8 mouse cellular contexts compared by ENCODE assay signal in genomic region chr5:23418797-23419595, GRCm38 (mm10). TPM values are rescaled to one million over a fixed set of nuclear protein-coding genes. Genes with fewer than 3 reads are reported as not detected.
DNase-seq lines count a peak whose midpoint lies in the region; ATAC-seq and TF ChIP-seq lines count a peak whose summit lies in the region.

No protein-coding gene starts in this region.

- 0 out of 2 replicates have a peak overlapping the region, but pooled peaks have one; percentile 63 for H3K9ac ChIP-seq in ES-E14 (ENCODE audit: insufficient read depth, low read depth, low read length, poor library complexity, severe bottlenecking)
- H3K9ac ChIP-seq in forebrain, postnatal 0 days = peak overlapping the region; percentile 87
- peak overlapping the region; percentile 85 for H3K9ac ChIP-seq in liver, embryonic 14.5 days (replicated peaks)
- H3K9ac ChIP-seq in stomach, postnatal 0 days (ENCODE audit: low read length) = peak overlapping the region; percentile 76

- intact Hi-C loops in gastrocnemius, adult 2 months (cut with DNase I) = loop anchor here (1.0 kb wide), 1 partner anchor 13 kb away; no protein-coding TSS in a partner anchor
- intact Hi-C loops in left cerebral cortex, postnatal 25 days (cut with DNase I) = loop anchor here (2.0 kb wide), 1 partner anchor 14 kb away; no protein-coding TSS in a partner anchor

- peak overlapping the region; percentile 97 for H3K27ac ChIP-seq in gastrocnemius, adult 2 months
- no peak overlapping the region; the same call in 1 of the 2 replicates for H3K27ac ChIP-seq in ES-E14 (ENCODE audit: insufficient read depth, low read depth, low read length, poor library complexity, severe bottlenecking)
- peak overlapping the region; percentile 99 for H3K27ac ChIP-seq in forebrain, postnatal 0 days (ENCODE audit: low read depth, low read length)
- peak overlapping the region; percentile 76 for H3K27ac ChIP-seq in liver, embryonic 14.5 days
- H3K27ac ChIP-seq in stomach, postnatal 0 days (replicated peaks) = peak overlapping the region; percentile 99

- peak overlapping the region; percentile 87 for H3K4me3 ChIP-seq in gastrocnemius, adult 2 months
- peak overlapping the region; percentile 58 to 84 for H3K4me3 ChIP-seq in ES-E14 (ENCODE audit: insufficient read depth in 1 of 2, low read depth in 1 of 2, low read length in 2 of 2, poor library complexity in 1 of 2, severe bottlenecking in 1 of 2)
- H3K4me3 ChIP-seq in forebrain, postnatal 0 days (ENCODE audit: low read depth, low read length) = peak overlapping the region; percentile 59
- peak overlapping the region; percentile 87 to 100 for H3K4me3 ChIP-seq in liver, embryonic 14.5 days (ENCODE audit: insufficient read depth in 1 of 2, low read depth in 2 of 2, low read length in 2 of 2)
- peak overlapping the region; percentile 66 for H3K4me3 ChIP-seq in stomach, postnatal 0 days (ENCODE audit: low read depth, low read length)

- DNase-seq in gastrocnemius, adult 2 months = no peak
- DNase-seq in gastrocnemius, postnatal 10 days = no peak
- DNase-seq in ES-E14 (ENCODE audit: low read depth, low spot score) = no peak
- peak; percentile 48 for DNase-seq in forebrain, postnatal 0 days
- DNase-seq in liver, embryonic 14.5 days (ENCODE audit: low read depth in 3 of 3, low spot score in 3 of 3) = no peak
- no peak for DNase-seq in stomach, postnatal 0 days (ENCODE audit: low spot score)
- DNase-seq in left cerebral cortex, postnatal 25 days (ENCODE audit: low spot score in 2 of 2) = no peak
- DNase-seq in layer of hippocampus, postnatal 10 days (ENCODE audit: low spot score in 2 of 2) = no peak

- H3K27me3 ChIP-seq in forebrain, postnatal 0 days (ENCODE audit: insufficient read depth, low read length) = no peaks in the 10 kb centered on the region
- H3K27me3 ChIP-seq in liver, embryonic 14.5 days (ENCODE audit: control insufficient read depth, insufficient read depth, low read length) = no peaks in the 10 kb centered on the region
- no peaks in the 10 kb centered on the region for H3K27me3 ChIP-seq in stomach, postnatal 0 days (ENCODE audit: control insufficient read depth, insufficient read depth, low read length)

- TF ChIP-seq EP300 in liver, embryonic 14.5 days (IDR thresholded peaks at IDR 0.05; ENCODE audit: low read depth) = no peak
- no peak for TF ChIP-seq EP300 in stomach, postnatal 0 days (optimal IDR thresholded peaks at IDR 0.05)

- H3K4me1 ChIP-seq in ES-E14 (ENCODE audit: control insufficient read depth in 2 of 2, insufficient read depth in 2 of 2, low read length in 2 of 2, poor library complexity in 1 of 2) = peaks cover 9 to 13% of the 10 kb centered on the region in 2 experiments; a peak in 3 of 4 replicates
- peaks cover 28% of the 10 kb centered on the region for H3K4me1 ChIP-seq in forebrain, postnatal 0 days (ENCODE audit: insufficient read depth)
- peaks cover 29 to 32% of the 10 kb centered on the region in 2 experiments for H3K4me1 ChIP-seq in liver, embryonic 14.5 days (replicated peaks; ENCODE audit: control insufficient read depth in 2 of 2, insufficient read depth in 2 of 2, low read length in 1 of 2)
- 0 out of 2 replicates have a peak, but pooled peaks cover 3% of the 10 kb centered on the region for H3K4me1 ChIP-seq in stomach, postnatal 0 days (replicated peaks; ENCODE audit: control insufficient read depth, insufficient read depth)

- no peak for ATAC-seq in forebrain, postnatal 0 days
- peak; percentile 29 for ATAC-seq in liver, embryonic 14.5 days (ENCODE audit: insufficient read depth)
- no peak for ATAC-seq in stomach, postnatal 0 days (ENCODE audit: low FRiP score, low TSS enrichment)

- TF ChIP-seq CTCF in gastrocnemius, adult 2 months (IDR thresholded peaks at IDR 0.05) = no peak; the same call in 1 of the 2 replicates
- TF ChIP-seq CTCF in forebrain, postnatal 0 days (IDR thresholded peaks at IDR 0.05; ENCODE audit: low read depth) = peak; percentile 42
- TF ChIP-seq CTCF in liver, embryonic 14.5 days (IDR thresholded peaks at IDR 0.05; ENCODE audit: low read depth) = peak; percentile 5; the same call in 1 of the 2 replicates
- peak; percentile 50 for TF ChIP-seq CTCF in stomach, postnatal 0 days (IDR thresholded peaks at IDR 0.05; ENCODE audit: low read depth)

- H3K4me2 ChIP-seq in forebrain, postnatal 0 days (ENCODE audit: low read depth) = peak overlapping the region; percentile 79
- H3K4me2 ChIP-seq in liver, embryonic 14.5 days (ENCODE audit: low read depth) = peak overlapping the region; percentile 91
- peak overlapping the region; percentile 75 for H3K4me2 ChIP-seq in stomach, postnatal 0 days (replicated peaks; ENCODE audit: low read depth)

- H3K9me3 ChIP-seq in ES-E14 (ENCODE audit: control insufficient read depth, insufficient read depth, low read depth, low read length) = no peaks in the 10 kb centered on the region
- H3K9me3 ChIP-seq in forebrain, postnatal 0 days (ENCODE audit: low read length) = no peaks in the 10 kb centered on the region
- no peaks in the 10 kb centered on the region for H3K9me3 ChIP-seq in liver, embryonic 14.5 days (ENCODE audit: control insufficient read depth, low read length)
- no peaks in the 10 kb centered on the region for H3K9me3 ChIP-seq in stomach, postnatal 0 days (ENCODE audit: control insufficient read depth, low read length)

- H3K36me3 ChIP-seq in ES-E14 (ENCODE audit: control insufficient read depth, insufficient read depth, low read length, poor library complexity, severe bottlenecking) = no peaks in the 10 kb centered on the region
- peaks cover 3% of the 10 kb centered on the region; the same call in 1 of the 2 replicates for H3K36me3 ChIP-seq in forebrain, postnatal 0 days (ENCODE audit: insufficient read depth)
- peaks cover 20% of the 10 kb centered on the region for H3K36me3 ChIP-seq in liver, embryonic 14.5 days (replicated peaks; ENCODE audit: control insufficient read depth, insufficient read depth, low read depth)
- H3K36me3 ChIP-seq in stomach, postnatal 0 days (ENCODE audit: control insufficient read depth, insufficient read depth, low read length) = peaks cover 3% of the 10 kb centered on the region; the same call in 1 of the 2 replicates

- WGBS in forebrain, postnatal 0 days = 2% methylated on average over 18 of the region's 18 CpGs
- 8% methylated on average over 18 of the region's 18 CpGs for WGBS in liver, embryonic 14.5 days (ENCODE audit: insufficient replicate concordance)
- WGBS in stomach, postnatal 0 days = 2% methylated on average over 18 of the region's 18 CpGs

- in situ Hi-C loops in ES-E14 (cut with MboI; ENCODE audit: low sequenced_read_pairs in 2 of 2, unreplicated experiment in 2 of 2) = no loop called here

TF ChIP-seq in ES-E14, 5 proteins besides CTCF, POLR2A, EP300 and RAD21:
- TF ChIP-seq ZNF384 (IDR thresholded peaks at IDR 0.05; ENCODE audit: low read depth, low read length) = peak; percentile 83
- TF ChIP-seq MAFK (IDR thresholded peaks at IDR 0.05; ENCODE audit: insufficient read depth, low read depth, low read length) = no peak

RNA-seq across cellular contexts. Expression of gene Kmt2e, which starts 15.2 kb away (rescaled TPM):
- 10 to 100 TPM; 26.4 to 28.4 TPM for total RNA-seq in gastrocnemius, adult 2 months (2021)
- total RNA-seq in gastrocnemius, postnatal 10 days (2021) = 10 to 100 TPM; 33.1 to 45.6 TPM
- total RNA-seq in ES-E14 (2012; rRNA removed) = 9.1 and 19.2 TPM in 2 replicates
- 56.8 and 61.7 TPM in 2 replicates for total RNA-seq in forebrain, postnatal 0 days (2014; rRNA removed)
- 93.7 and 149 TPM in 2 replicates for polyA plus RNA-seq in forebrain, postnatal 0 days (2015; fragmentation: Nextera tagmentation; extraction: Ambion mirVana)
- polyA plus RNA-seq in liver, embryonic 14.5 days (2012; rRNA removed) = 5.7 and 8.0 TPM in 2 replicates
- polyA plus RNA-seq in liver, embryonic 14.5 days (2014; fragmentation: Nextera tagmentation; extraction: Ambion mirVana) = 24.7 and 25.0 TPM in 2 replicates
- 51.9 and 54.8 TPM in 2 replicates for polyA plus RNA-seq in stomach, postnatal 0 days (2015; fragmentation: Nextera tagmentation; extraction: Ambion mirVana)
- 10 to 100 TPM; 87.4 to 98.5 TPM for total RNA-seq in left cerebral cortex, postnatal 25 days (2021)
- total RNA-seq in layer of hippocampus, postnatal 10 days (2021) = 100 to 1,000 TPM; 114 to 131 TPM
